Mouse (Mus musculus) heart, postnatal 0 days (tissue): ENCODE measurements around the gene Itgb3. TPM values are rescaled to one million over a fixed set of nuclear protein-coding genes. Genes with fewer than 3 reads are reported as not detected.

Experiments
- ATAC-seq: fragments of 200-750 bp; cut with Nextera tagmentation; 2 replicates; pipeline ENCODE4 v1.8.0; 2017; ENCODE audit warnings: low read depth, moderate number of reproducible peaks, moderate library complexity; ENCODE audit not compliant: insufficient read depth
- DNase-seq: peaks from one replicate; pipeline ENCODE4 v3.0.0-alpha.2; 2016; ENCODE audit warnings: low spot score
- H3K27ac ChIP-seq: fragments of 300-500 bp; sonication (generic); 2 replicates; pipeline ENCODE4 v1.5.1; 2014; ENCODE audit warnings: low read depth, mild to moderate bottlenecking
- H3K27me3 ChIP-seq: fragments of 300-500 bp; sonication (generic); 2 replicates; pipeline ENCODE4 v1.6.1; 2014; ENCODE audit warnings: low read length, mixed read lengths; ENCODE audit not compliant: control insufficient read depth, insufficient read depth
- H3K36me3 ChIP-seq: fragments of 300-500 bp; sonication (generic); replicated peaks from 2 replicates; pipeline ENCODE4 v1.6.1; 2014; ENCODE audit warnings: low read length, mixed read lengths; ENCODE audit not compliant: control insufficient read depth, insufficient read depth
- H3K4me1 ChIP-seq: fragments of 300-500 bp; sonication (generic); 2 replicates; pipeline ENCODE4 v1.6.1; 2014; ENCODE audit warnings: antibody characterized with exemption; ENCODE audit not compliant: control insufficient read depth, insufficient read depth
- H3K4me2 ChIP-seq: fragments of 300-500 bp; sonication (generic); 2 replicates; pipeline ENCODE4 v1.6.1; 2014; ENCODE audit warnings: low read depth, mild to moderate bottlenecking, low read length, moderate library complexity
- H3K4me3 ChIP-seq: fragments of 300-500 bp; sonication (generic); 2 replicates; pipeline ENCODE4 v1.5.1; 2014; ENCODE audit warnings: low read depth, low read length
- H3K9ac ChIP-seq: fragments of 300-500 bp; sonication (generic); replicated peaks from 2 replicates; pipeline ENCODE4 v1.6.1; 2014; ENCODE audit warnings: low read depth, low read length, mixed read lengths
- H3K9me3 ChIP-seq: fragments of 300-500 bp; sonication (generic); replicated peaks from 2 replicates; pipeline ENCODE4 v1.6.1; 2016; ENCODE audit warnings: low read length; ENCODE audit not compliant: control insufficient read depth
- CTCF ChIP-seq: IDR thresholded peaks from 2 replicates; pipeline ENCODE4 v1.5.1; 2016; ENCODE audit warnings: antibody characterized with exemption, control low read depth, low read depth
- EP300 ChIP-seq: IDR thresholded peaks from 2 replicates; pipeline ENCODE4 v1.6.1; 2016; ENCODE audit warnings: antibody characterized with exemption, low read depth
- WGBS: fragments of 180-500 bp; shearing (Covaris S2); extraction: QIAGEN DNeasy Blood & Tissue Kit; methylation state at CpG from one replicate; pipeline ENCODE4 v1.1.7; 2014; 5-methylcytosine and 5-hydroxymethylcytosine counted together
- polyA plus RNA-seq: library from polyadenylated mRNA; unstranded; fragments of >200 nt; fragmentation: Nextera tagmentation; extraction: Ambion mirVana; gene quantifications from 2 replicates; pipeline ENCODE4 v1.2.1, GENCODE M21; 2015
- total RNA-seq: library from RNA; depleted of rRNA; stranded (reverse); fragments of >200 nt; gene quantifications from 2 replicates; pipeline ENCODE4 v1.2.3, GENCODE M21; 2014; ENCODE audit warnings: low replicate concordance

The Itgb3 gene
- total and polyA plus RNA-seq, 2 experiments from 2014 or later = 1.6 to 16.4 TPM

DNA sequence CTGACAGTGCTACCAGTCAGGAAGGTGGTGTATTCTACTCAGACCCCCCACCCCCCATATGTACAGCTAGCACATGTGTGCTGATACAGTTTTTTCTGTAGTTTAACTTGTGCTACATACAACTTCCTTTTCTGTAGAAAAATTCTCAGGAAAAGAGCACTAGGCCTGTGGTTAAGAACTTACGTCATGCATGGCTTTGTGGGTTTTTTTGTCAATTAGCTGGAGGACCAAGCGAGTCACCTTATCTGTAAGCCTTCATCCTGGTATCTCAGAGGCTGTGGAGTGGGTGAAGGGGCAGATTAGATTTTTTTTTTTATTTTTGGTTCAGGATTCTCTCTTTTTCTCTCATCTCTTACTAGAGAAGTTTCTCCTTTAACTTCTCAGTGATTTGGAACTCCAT is 6.3 kb downstream of the Itgb3 start:
- H3K4me2 ChIP-seq = no peak overlapping the region
- DNase-seq (no peak), ATAC-seq (no peak)
- no peaks in the 10 kb centered on the region for H3K36me3 ChIP-seq
- H3K4me3 ChIP-seq = no peak overlapping the region
- TF ChIP-seq EP300 = no peak
- TF ChIP-seq CTCF = no peak
- WGBS = 64% methylated on average over 2 of the region's 2 CpGs
- H3K4me1 ChIP-seq = peaks cover 17% of the 10 kb centered on the region; the same call in 1 of the 2 replicates
- H3K9ac ChIP-seq = no peak overlapping the region
- H3K27me3 ChIP-seq = no peaks in the 10 kb centered on the region
- no peak overlapping the region for H3K27ac ChIP-seq
- H3K9me3 ChIP-seq = no peaks in the 10 kb centered on the region

- TF ChIP-seq CTCF (no peak), EP300 (no peak)
- Histone ChIP-seq H3K27me3 (no peaks in the 10 kb centered on the region), H3K9ac (no peak overlapping the region), H3K4me1 (peaks cover 17% of the 10 kb centered on the region; the same call in 1 of the 2 replicates), H3K27ac (no peak overlapping the region), H3K36me3 (no peaks in the 10 kb centered on the region), H3K4me3 (no peak overlapping the region), H3K4me2 (no peak overlapping the region), H3K9me3 (no peaks in the 10 kb centered on the region)
- 29% methylated on average over 5 of the region's 5 CpGs for WGBS
- ATAC-seq = peak; percentile 14; the same call in 1 of the 2 replicates
- no peak for DNase-seq
Measured at GRCm38 (mm10) chr11:104616182-104616581, 8.4 kb downstream of the Itgb3 start.

DNA sequence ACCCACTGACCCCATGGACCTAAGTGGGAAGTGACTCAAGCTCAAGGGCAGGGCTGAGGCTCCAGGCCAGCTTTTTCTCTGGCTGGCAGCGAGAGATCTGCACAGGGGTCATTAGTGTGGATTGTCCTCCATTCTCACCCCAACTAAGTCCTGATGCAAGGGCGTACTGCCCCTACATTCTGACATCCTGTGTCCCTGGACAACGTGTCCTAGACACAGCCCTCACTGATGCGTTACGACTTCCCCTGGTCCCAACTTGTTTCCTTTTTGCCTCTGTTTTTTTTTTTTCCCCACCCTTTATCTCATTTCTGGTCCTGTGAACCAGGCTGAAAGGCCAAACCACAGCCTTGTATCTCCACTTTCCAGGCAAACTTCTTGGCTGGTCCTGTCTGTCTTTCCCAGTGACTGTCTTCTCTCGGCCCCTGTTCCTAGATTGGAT is 10.9 kb downstream of the Itgb3 start:
- no peak for DNase-seq
- Histone ChIP-seq H3K27ac (peak overlapping the region; percentile 32; the same call in 1 of the 2 replicates), H3K4me3 (no peak overlapping the region), H3K36me3 (no peaks in the 10 kb centered on the region), H3K9me3 (no peaks in the 10 kb centered on the region), H3K4me1 (peaks cover 17% of the 10 kb centered on the region; the same call in 1 of the 2 replicates), H3K4me2 (no peak overlapping the region), H3K9ac (no peak overlapping the region), H3K27me3 (no peaks in the 10 kb centered on the region)
- 52% methylated on average over 6 of the region's 6 CpGs for WGBS
- TF ChIP-seq CTCF (no peak), EP300 (peak; percentile 76)
- ATAC-seq = peak; percentile 57

DNA sequence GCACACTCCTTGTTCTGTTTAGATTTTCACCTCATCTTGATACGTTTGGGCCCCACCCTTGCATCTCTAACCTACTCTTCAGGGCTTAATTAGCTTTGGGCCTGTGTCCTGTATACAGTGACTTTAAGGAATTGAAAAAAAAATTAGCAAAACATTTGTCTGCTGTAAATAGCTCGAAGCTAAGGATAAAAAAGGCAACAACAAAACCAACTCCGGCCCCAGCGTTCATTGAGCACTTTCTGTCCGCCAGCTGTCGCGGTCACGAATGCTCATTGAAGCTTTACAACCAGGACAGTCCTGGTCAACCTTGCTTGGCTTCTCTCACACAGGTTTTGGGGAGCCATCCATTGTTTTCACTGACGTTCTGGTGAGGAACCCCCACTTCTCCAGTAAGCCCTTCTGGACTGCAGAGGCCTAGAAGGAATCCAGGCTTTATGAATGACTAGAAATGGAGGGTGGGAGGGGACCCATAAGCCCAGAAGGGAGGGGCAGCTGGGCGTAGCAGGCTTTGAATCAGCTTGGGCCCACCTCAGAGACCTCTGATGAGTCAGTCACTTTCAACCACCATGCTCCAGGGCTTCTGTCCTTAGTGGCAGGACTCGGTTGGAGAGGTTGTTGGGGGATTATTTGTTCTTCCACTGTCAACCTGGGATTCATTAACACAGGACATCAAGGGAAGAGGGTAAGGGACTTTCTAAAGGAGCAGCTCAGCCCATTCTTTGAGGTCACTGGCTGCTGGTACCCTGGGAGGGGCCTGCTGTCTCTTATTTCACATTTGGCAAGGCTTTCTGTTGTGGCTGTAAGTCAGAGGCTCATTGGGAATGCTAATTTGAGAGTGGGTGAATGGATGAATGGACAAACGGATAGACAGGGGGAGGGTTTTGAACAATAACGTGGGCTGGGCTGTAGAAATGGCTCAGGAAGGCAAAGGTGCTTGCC is 11.6 kb downstream of the Itgb3 start:
- 78% methylated on average over 13 of the region's 13 CpGs for WGBS
- TF ChIP-seq EP300 (no peak), CTCF (no peak)

DNA sequence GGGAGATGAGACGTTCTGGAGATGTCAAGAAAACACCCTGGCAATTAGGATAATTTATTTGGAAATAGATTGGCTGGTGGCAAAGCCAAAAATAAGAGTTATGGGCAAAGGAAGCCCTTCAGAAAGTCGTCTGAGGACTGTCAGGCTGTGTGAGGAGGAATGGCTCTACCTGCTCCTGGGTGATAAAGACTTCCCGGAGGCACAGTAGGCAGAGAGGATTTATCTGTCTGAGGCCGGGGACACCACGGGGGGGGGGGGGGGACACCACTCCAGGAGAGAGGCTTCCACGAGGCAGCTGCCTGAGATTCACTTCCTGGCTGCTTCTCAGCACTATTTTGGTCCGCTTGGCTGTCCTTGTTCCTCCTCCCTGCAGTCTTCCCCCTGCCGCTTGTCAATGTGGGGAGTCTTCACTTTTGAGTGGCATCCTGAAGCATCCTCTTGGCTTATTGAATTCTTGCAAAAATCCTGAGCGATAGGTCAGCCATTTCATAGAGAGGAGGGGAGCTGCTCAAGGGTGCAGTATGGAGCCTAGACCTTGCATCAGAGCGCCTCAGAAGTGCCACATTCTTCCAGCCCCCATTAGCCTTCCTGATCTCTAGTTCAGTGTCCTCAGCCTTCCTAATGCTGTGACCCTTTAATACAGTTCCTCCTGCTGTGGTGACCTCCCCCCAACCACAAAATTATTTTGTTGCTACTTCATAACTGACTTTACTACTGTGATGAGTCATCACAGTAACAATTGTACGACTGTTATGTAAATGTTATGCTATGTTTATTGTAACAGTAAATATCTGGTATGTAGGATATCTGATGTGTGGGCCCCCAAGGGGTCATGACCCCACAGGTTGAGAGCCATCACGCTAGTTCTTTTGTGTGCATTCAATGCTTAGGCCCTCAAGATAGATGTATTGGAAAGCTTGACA is 14.5 kb downstream of the Itgb3 start:
- Histone ChIP-seq H3K4me2 (no peak overlapping the region), H3K27me3 (no peaks in the 10 kb centered on the region), H3K9me3 (no peaks in the 10 kb centered on the region), H3K27ac (no peak overlapping the region), H3K9ac (no peak overlapping the region), H3K4me3 (no peak overlapping the region), H3K4me1 (peaks cover 19% of the 10 kb centered on the region), H3K36me3 (no peaks in the 10 kb centered on the region)
- DNase-seq (no peak), ATAC-seq (no peak)
- TF ChIP-seq CTCF (no peak), EP300 (no peak)
- 35% methylated on average over 12 of the region's 12 CpGs for WGBS

More for the DNA sequence above, 11.6 kb downstream of the Itgb3 start:
- H3K9me3 ChIP-seq = no peaks in the 10 kb centered on the region
- no peaks in the 10 kb centered on the region for H3K27me3 ChIP-seq
- no peak for ATAC-seq
- no peak overlapping the region for H3K9ac ChIP-seq
- H3K36me3 ChIP-seq = no peaks in the 10 kb centered on the region
- H3K4me1 ChIP-seq = peaks cover 17% of the 10 kb centered on the region; the same call in 1 of the 2 replicates
- peak overlapping the region; percentile 32; the same call in 1 of the 2 replicates for H3K27ac ChIP-seq
- H3K4me2 ChIP-seq = no peak overlapping the region
- H3K4me3 ChIP-seq = no peak overlapping the region
- DNase-seq = no peak
